Mouse (Mus musculus): ENCODE data around the gene Ddx24.

Ddx24 gene

DNA sequence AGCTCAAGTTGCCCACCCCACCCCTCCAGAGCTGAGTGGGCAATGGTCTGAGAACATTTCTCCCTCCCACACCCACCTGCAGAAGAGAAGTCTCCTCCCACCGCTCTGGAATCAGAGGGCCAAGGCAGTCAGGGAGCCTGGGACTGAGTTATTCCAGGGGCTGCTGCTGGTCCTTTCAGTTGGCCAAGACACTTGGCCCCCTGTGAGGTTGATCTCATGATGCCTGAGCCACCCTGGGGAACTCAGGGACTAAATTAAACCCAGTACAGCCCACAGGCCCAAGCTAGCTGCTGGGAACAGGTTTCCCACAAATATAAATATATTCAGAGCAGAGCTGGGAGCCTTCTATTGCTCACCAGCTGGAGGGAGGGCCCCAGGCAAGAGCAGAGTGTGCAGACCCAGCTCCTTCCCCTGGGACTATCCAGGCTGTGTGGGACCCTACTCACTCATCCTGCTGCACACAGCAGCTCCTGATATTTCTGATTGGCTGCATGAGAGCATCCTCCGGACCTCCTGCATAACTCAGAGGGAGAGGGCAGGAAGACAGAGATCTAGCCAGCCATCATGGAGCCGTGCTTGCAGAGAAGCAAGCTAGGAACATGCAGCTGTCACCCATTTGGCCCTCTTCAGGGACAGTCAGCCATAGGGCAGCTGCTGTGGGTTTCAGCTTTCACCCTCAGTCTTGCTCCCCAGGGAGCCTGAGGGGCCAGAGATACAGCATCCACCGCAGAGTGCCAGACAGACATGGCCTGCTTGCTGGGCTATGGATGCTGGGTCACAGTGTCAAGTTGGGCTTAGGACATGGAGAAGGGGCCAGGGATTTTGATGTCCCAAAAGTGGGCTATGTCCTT, 66.5 kb downstream of the Ddx24 start:
- in situ Hi-C loops (cut with MboI; ENCODE audit: unreplicated experiment in 2 of 2), result no loop called here

DNA sequence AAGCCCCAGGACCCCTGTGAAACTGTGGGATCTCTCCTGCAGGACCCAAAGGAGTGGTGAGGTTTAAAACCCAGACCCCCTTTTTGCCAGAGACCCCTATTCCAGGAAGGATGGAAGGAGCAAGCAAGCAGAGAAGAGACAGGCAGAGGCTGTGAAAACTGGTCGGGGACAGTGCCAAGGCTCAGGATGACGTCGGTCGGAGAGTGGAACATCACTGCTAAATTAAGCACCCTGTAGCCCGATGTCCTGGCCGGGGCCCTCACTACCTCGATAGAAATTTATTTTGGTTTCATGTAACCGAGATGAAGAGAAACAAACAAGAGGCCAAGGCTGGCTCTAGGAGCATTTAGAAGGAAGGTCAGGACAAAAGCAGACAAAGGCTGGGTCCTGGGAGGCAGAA, 67.4 kb downstream of the Ddx24 start:
- in situ Hi-C loops (cut with MboI; ENCODE audit: unreplicated experiment in 2 of 2), result no loop called here

All from v-Abl transformed pro-B cells (cell line).